ENCODE assay signal across 8 mouse cellular contexts in the genomic region with DNA sequence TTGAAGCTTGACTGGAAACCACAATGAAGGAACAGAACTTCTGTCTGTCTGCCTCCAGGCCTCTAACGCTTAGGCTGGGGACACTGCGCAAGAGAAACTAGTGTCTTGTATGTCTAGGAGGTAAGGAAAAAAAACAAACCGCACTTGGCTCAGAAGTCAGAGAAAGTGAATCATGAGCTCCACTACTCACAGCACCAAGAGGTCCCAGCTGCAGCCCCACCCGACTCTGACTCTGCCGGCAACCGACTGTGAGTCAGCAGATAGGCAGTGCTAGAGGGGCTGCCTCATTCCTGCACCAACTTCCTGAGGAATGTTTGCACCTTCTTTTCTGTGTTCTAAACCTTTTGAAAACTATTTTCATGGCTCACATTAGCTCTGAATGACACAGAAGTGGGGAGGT.
DNase-seq lines count a peak whose midpoint lies in the region; ATAC-seq lines count a peak whose summit lies in the region.

No protein-coding gene starts in this region.

- DNase-seq in kidney, postnatal 14 days = peak; percentile 6
- DNase-seq in kidney, postnatal 36 days = no peak
- peak; percentile 44 for DNase-seq in testis, postnatal 10 days (ENCODE audit: low spot score)
- no peak for DNase-seq in cerebellum, postnatal 4 days (ENCODE audit: low spot score in 2 of 2)
- no peak for DNase-seq in right cerebral cortex, postnatal 10 days (ENCODE audit: low spot score in 2 of 2)
- no peak for DNase-seq in frontal cortex, postnatal 10 days (ENCODE audit: low spot score in 2 of 2)

- ATAC-seq in common myeloid progenitor, adult 5-6 weeks (replicated peaks; ENCODE audit: low read depth, poor library complexity, severe bottlenecking) = peak; percentile 91
- peak; percentile 91 to 93 for ATAC-seq in hematopoietic stem cell, adult 5-6 weeks (replicated peaks in 1 of 2; ENCODE audit: insufficient read depth in 1 of 2, low FRiP score in 2 of 2, low TSS enrichment in 1 of 2, low read depth in 1 of 2, poor library complexity in 2 of 2, severe bottlenecking in 2 of 2)

Comparison
In these comparisons a context has a peak if more than half of its experiments do, and no peak if none do; other contexts are left out.
1. DNase-seq: peak in kidney, postnatal 14 days (single experiment) and testis, postnatal 10 days (single experiment); none in kidney, postnatal 36 days (0 of 2), cerebellum, postnatal 4 days (0 of 2), right cerebral cortex, postnatal 10 days (0 of 2) and frontal cortex, postnatal 10 days (0 of 2).